Mouse (Mus musculus) embryonic fibroblast, embryonic 13.5 days (primary cell): ENCODE results near the gene Drg1. TPM values are rescaled to one million over a fixed set of nuclear protein-coding genes. Genes with fewer than 3 reads are reported as not detected.
"Not testable (repeated sequence)": the region's sequence is repeated elsewhere in the genome, so short reads cannot be mapped to it uniquely, and the experiment has no call there.

Source experiments
- H3K27ac ChIP-seq: 2 replicates; pipeline ENCODE4 v1.5.1; 2012; ENCODE audit warnings: low read length, control low read depth, inconsistent platforms; ENCODE audit not compliant: insufficient read depth
- H3K4me1 ChIP-seq: 2 replicates; pipeline ENCODE4 v1.6.1; 2011; ENCODE audit warnings: low read length; ENCODE audit not compliant: control insufficient read depth, insufficient read depth
- H3K4me3 ChIP-seq: 2 replicates; pipeline ENCODE4 v1.5.1; 2011; ENCODE audit warnings: mild to moderate bottlenecking, control low read depth, low read length; ENCODE audit not compliant: insufficient read depth
- CTCF ChIP-seq: IDR thresholded peaks from 2 replicates; pipeline ENCODE4 v1.5.1; 2011; ENCODE audit warnings: mild to moderate bottlenecking, control low read depth, low read length, moderate library complexity, borderline replicate concordance; ENCODE audit not compliant: insufficient read depth
- POLR2A ChIP-seq: IDR thresholded peaks from 2 replicates; pipeline ENCODE4 v1.6.1; 2011; ENCODE audit warnings: low read depth, mild to moderate bottlenecking, control low read depth, low read length, moderate library complexity
- polyA plus RNA-seq: library from polyadenylated mRNA; stranded (reverse); fragments of >200 nt; gene quantifications from 2 replicates; pipeline ENCODE4 v1.2.4, GENCODE M21; 2011; ENCODE audit warnings: low read depth; ENCODE audit not compliant: missing spikeins, insufficient read length

Drg1 gene
- polyA plus RNA-seq, 1 experiment: 112 TPM

- Histone ChIP-seq H3K4me3 (peak overlapping the region; percentile 68), H3K4me1 (peaks cover 4% of the 10 kb centered on the region), H3K27ac (peak overlapping the region; percentile 81)
Observed at GRCm38 (mm10) chr11:3201326-3202230, 64.6 kb downstream of the Drg1 start.

DNA sequence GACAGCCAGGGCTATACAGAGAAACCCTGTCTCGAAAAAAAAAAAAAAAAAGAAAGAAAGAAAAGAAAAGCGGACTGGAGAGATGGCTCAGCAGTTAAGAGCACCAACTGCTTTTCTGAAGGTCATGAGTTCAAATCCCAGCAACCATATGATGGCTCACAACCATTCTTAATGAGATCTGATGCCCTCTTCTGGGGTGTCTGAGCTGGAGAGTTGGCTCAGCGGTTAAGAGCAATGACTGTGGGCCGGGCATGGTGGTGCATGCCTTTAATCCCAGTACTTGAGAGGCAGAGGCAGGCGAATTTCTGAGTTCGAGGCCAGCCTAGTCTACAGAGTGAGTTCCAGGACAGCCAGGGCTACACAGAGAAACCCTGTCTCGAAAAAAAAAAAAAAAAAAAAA is 65.6 kb downstream of the Drg1 start:
- H3K4me3 ChIP-seq, H3K4me1 ChIP-seq, H3K27ac ChIP-seq: not testable (repeated sequence)

More at GRCm38 (mm10) chr11:3201326-3202230, 64.6 kb downstream of the Drg1 start:
- TF ChIP-seq CTCF (no peak), POLR2A (no peak)

DNA sequence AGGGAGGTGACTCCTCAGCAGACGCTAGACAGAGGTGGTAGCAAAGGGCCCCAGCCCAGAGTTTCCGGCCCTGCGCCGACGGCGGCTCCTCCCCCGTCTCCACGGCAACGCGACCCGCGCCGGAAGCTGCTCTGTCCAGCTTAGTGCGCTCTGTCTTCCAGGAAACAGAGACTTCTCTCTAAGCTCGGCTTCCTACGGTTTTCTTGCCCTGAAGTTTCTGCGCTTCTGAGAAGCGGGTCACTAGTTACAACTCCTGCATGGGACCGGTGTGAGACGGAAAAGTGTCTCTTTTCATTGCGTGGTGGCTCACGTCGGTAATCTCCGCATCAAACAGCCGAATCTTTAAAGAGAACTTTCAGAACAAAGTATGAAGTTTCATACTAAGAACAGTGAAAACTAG is 72.9 kb downstream of the Drg1 start, which contains the start of gene Sfi1:
Gene Sfi1 (minus strand): TSS at position 101 of the 400 bp plus-strand sequence.
- H3K27ac ChIP-seq: no peak within 1 kb of the TSS
- H3K4me1 ChIP-seq: no peaks in the 10 kb centered on the region
- TF ChIP-seq CTCF (no peak), POLR2A (no peak)
- no peak within 1 kb of the TSS for H3K4me3 ChIP-seq

DNA sequence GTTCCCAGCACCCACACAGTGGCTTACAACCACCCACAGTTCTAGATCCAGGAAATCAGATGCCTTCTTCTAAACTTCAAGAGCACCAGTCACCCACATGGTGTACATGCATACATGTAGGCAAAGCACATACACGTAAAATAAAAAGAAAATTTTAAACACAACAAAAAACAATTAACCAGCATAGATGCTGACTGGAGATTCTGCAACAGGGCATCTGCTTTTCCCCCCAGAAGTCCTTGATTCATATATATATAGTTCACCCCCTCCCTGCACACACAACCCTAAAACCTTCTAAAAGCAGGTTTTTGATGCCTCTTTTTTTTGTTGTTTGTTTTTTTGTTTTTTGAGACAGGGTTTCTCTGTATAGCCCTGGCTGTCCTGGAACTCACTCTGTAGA is 83.5 kb downstream of the Drg1 start:
- not testable (repeated sequence) for H3K27ac ChIP-seq, H3K4me3 ChIP-seq, H3K4me1 ChIP-seq

DNA sequence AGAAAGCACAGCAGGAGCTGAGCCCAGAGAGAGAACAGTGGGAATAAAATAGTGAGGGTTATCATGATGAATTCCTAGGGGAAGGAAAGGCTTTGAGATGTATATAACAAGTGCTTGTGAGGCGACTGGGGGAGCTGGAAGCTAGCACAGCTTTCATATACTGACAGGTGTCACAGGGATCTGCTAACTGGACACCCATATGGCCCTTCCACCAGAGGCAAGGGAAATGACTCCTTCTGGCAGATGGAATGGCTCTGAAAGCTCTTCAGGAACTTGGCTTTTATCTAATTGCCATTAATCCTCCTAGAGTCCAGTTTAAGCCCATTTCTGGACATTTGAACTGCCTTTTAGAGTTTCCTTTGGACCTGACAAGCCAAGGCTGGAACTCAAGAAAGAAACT is 84.2 kb downstream of the Drg1 start:
- not testable (repeated sequence) for H3K27ac ChIP-seq, H3K4me1 ChIP-seq, H3K4me3 ChIP-seq

DNA sequence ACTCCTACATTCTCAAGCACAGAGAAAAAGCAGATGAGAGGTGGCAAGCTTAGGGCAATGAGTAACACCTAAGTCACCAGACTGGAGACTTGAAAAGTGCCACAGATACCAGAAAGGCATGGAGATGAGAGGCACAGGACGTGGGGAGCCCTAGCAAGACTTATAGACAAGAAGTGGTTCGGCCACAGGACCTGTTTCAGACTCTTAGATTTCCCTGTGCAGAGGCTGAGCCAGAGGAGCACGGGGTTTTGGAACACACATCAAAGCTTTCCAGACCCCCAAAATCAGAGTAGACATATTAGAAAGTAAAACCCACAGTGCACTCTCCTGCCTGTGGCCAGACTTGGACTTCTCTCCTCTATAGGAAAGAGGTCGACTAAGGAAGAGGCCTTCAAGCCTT is 85.0 kb downstream of the Drg1 start:
- H3K4me1 ChIP-seq, H3K4me3 ChIP-seq, H3K27ac ChIP-seq: not testable (repeated sequence)

- not testable (repeated sequence) for H3K4me1 ChIP-seq, H3K27ac ChIP-seq, H3K4me3 ChIP-seq
Observed at GRCm38 (mm10) chr11:3180510-3181160, 85.6 kb downstream of the Drg1 start.

DNA sequence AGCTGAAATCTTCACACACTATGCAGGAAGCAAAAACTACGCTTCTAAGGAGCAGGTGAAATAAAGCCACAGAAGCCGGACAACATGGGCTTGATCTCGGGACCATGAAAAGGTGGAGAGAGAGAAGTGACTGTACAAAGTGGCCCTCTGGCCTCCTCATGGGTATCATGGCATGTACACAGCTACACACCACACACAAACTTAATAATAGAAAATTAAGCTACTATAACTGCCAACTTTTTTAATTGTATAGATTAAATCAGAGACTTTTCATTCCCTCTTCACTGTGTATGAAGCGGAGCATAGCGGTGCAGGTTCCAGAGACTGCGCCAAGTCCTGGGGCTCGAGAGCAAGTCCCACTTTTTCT is 86.5 kb downstream of the Drg1 start:
- not testable (repeated sequence) for H3K4me3 ChIP-seq, H3K4me1 ChIP-seq, H3K27ac ChIP-seq

DNA sequence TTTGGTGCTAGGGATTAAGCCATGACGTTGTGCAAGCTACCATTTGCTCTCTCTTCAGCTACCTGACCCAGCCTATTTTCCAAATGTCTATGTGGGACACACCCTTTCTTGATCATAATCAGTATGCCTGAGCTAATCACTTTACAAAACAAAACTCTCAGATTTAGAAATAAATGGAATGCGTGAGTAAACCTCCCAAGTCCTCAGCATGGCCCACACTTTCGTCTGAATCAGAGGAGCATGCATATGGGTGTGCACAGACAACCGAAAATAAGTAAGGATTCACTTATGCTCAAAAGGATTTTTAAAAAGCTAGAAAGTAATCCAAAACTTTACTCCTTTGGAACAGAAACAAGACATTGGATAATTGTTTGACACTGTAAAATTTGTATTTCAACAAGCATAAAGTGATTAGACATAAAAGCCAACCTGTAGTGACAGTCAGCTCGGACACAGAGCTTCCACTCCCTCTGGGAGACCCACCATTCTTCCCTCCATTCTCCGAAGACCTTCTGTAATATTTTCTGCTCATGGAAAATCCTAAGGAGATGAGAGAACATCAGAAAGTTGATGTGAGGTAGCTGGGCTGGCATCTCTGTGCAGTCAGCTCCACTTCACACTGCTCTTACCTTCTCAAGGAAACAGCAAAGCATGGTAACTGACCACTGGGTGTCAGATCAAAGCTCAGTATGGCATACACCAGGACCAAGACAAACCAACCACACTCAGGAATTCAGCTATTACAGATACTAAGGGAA is 87.1 kb downstream of the Drg1 start:
- H3K4me1 ChIP-seq, H3K27ac ChIP-seq, H3K4me3 ChIP-seq: not testable (repeated sequence)

DNA sequence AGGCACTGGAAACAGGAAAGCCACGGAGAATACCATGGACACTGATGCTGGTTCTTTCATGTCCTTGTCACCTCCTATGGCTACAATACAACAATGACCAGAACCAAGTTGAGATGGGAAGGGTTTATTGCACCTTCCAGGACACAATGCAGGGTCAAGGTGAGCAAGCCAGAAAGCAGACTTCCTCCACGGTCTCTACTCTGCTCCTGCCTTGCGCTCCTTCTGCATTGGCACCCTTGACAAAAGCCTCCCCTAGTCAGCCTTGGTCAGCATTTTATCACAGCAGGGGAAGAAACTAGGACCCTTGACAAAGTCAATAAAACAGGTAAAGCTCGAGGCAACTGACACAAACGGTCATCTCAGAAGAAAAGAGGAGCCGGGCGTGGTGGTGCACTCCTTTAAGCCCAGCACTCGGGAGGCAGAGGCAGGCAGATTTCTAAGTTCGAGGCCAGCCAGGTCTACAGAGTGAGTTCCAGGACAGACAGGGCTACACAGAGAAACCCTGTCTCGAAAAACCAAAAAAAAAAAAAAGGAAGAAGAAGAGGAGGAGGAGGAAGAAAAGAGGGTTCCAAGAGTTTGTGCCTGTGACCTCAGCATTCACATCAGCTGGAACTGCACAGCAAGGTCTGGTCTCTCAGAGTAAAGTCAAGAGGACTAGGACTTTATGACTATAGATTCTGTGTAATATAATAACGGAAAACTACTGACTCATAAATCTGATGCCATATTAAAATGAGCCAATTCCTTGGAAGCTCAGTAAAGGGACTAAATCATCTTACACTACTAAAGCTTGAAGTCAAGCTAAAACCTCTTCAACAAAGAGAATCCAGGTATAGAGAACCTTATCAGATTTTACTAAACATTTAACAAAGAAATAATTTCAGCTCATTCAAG is 92.5 kb downstream of the Drg1 start:
- H3K4me1 ChIP-seq, H3K4me3 ChIP-seq, H3K27ac ChIP-seq: not testable (repeated sequence)

- H3K27ac ChIP-seq, H3K4me3 ChIP-seq: not testable (repeated sequence)
Observed at GRCm38 (mm10) chr11:3172526-3172925, 93.7 kb downstream of the Drg1 start.

GRCm38 (mm10) chr11:3171931-3172330 is 94.3 kb downstream of the Drg1 start:
- H3K4me1 ChIP-seq, H3K4me3 ChIP-seq, H3K27ac ChIP-seq: not testable (repeated sequence)

More at GRCm38 (mm10) chr11:3172526-3172925, 93.7 kb downstream of the Drg1 start:
- not testable (repeated sequence) for H3K4me1 ChIP-seq

DNA sequence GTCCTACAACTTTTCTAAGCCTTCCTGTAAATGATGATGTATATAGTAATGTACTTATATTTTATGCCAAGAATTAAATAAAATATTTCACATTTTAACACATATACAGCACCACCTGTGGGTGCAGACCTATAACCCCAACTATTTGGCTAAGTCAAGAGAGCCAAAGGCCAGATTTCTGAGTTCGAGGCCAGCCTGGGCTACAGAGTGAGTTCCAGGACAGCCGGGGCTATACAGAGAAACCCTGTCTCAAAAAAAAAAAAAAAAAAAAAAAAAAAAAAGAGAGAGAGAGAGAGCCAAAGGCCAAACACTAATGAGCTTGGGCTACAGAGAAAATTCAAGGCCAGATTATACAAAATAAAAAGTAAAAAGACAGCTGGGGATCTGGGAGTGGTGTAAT is 97.2 kb downstream of the Drg1 start:
- H3K4me1 ChIP-seq, H3K4me3 ChIP-seq, H3K27ac ChIP-seq: not testable (repeated sequence)

DNA sequence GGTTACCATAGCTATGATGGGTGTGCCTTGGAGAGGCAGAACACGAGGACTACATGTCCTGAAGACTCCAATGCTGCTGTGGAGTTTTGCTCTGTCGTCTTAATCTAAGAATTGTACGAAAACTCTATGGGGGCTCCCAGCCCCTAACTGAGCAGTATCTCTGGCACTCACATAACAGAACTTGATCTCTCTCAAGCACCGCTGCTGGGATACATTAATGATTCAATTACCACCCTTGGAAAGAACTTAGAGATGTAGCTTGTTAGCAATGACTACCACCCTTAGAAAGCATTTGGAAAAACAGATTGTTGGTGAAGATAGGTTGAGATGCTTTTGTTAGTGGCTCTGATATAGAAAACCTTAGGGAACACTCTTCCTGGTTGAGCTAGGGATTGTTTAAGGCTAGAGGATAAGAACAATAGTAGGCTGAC is 98.6 kb downstream of the Drg1 start:
- not testable (repeated sequence) for H3K27ac ChIP-seq, H3K4me1 ChIP-seq, H3K4me3 ChIP-seq
